Mouse (Mus musculus): Measurements from ENCODE around the gene Mgmt.

DNA sequence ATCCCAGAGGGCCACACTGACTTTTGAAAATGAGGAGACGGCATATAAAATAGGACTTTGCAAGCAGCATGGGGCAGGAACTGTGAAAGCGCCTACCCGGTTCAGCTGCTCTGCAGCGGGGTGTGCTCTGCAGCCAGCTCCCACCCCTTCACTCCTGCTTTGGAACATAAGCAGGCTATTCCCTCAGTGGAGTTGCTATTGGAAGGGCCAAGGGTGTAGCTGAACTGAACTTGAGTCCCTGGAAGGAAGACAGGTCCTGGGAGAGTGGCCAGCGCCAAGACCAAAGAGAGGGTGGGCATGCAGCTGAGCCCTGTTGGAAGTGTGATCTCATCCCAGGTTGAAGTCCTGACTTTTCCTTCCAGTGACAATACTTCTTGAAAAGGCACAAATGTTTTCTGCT lies 179.5 kb downstream of the Mgmt start:
- no peak for TF ChIP-seq TAL1 (IDR thresholded peaks at IDR 0.05; ENCODE audit: low read length)
- no peak for TF ChIP-seq GATA1 (IDR thresholded peaks at IDR 0.05; ENCODE audit: low read length)

Data from erythroblast, embryonic 14.5 days (primary cell).